Mouse (Mus musculus) heart, embryonic 12.5 days (tissue): ENCODE results near the gene Kdm6b. TPM values are rescaled to one million over a fixed set of nuclear protein-coding genes. Genes with fewer than 3 reads are reported as not detected.

ENCODE experiments used
- ATAC-seq: fragments of 200-750 bp; cut with Nextera tagmentation; 2 replicates; pipeline ENCODE4 v1.8.0; 2017; ENCODE audit warnings: moderate TSS enrichment, moderate library complexity; ENCODE audit not compliant: insufficient number of reproducible peaks, low FRiP score
- H3K27ac ChIP-seq: fragments of 300-500 bp; sonication (generic); 2 replicates; pipeline ENCODE4 v1.5.1; 2016; ENCODE audit warnings: mild to moderate bottlenecking, moderate library complexity; ENCODE audit not compliant: poor library complexity, severe bottlenecking
- H3K27me3 ChIP-seq: fragments of 300-500 bp; sonication (generic); replicated peaks from 2 replicates; pipeline ENCODE4 v1.6.1; 2016; ENCODE audit warnings: mild to moderate bottlenecking, moderate library complexity
- H3K36me3 ChIP-seq: fragments of 300-500 bp; sonication (generic); 2 replicates; pipeline ENCODE4 v1.6.1; 2016; ENCODE audit warnings: mild to moderate bottlenecking, moderate library complexity
- H3K4me1 ChIP-seq: fragments of 300-500 bp; sonication (generic); replicated peaks from 2 replicates; pipeline ENCODE4 v1.6.1; 2016; ENCODE audit warnings: mild to moderate bottlenecking
- H3K4me2 ChIP-seq: fragments of 300-500 bp; sonication (generic); 2 replicates; pipeline ENCODE4 v1.6.1; 2016; ENCODE audit warnings: mild to moderate bottlenecking, moderate library complexity
- H3K4me3 ChIP-seq: fragments of 300-500 bp; sonication (generic); 2 replicates; pipeline ENCODE4 v1.5.1; 2016; ENCODE audit warnings: mild to moderate bottlenecking
- H3K9ac ChIP-seq: fragments of 300-500 bp; sonication (generic); 2 replicates; pipeline ENCODE4 v1.6.1; 2016; ENCODE audit warnings: mild to moderate bottlenecking, moderate library complexity
- H3K9me3 ChIP-seq: fragments of 300-500 bp; sonication (generic); replicated peaks from 2 replicates; pipeline ENCODE4 v1.6.1; 2016; ENCODE audit warnings: mild to moderate bottlenecking, moderate library complexity
- WGBS: fragments of 180-500 bp; shearing (Covaris S2); methylation state at CpG from one replicate; pipeline ENCODE4 v1.1.7; 2016; 5-methylcytosine and 5-hydroxymethylcytosine counted together
- polyA plus RNA-seq: library from polyadenylated mRNA; unstranded; fragments of >200 nt; fragmentation: Nextera tagmentation; extraction: Ambion mirVana; gene quantifications from 2 replicates; pipeline ENCODE4 v1.2.1, GENCODE M21; 2016

Kdm6b gene
- 24.9 and 25.4 TPM in 2 replicates for polyA plus RNA-seq

GRCm38 (mm10) chr11:69413221-69414181, at the start of gene Kdm6b:
Kdm6b (minus strand) TSS chr11:69413675.
- Histone ChIP-seq H3K9ac (peak within 1 kb of the TSS; percentile 89), H3K4me2 (peak within 1 kb of the TSS; percentile 88), H3K4me3 (peak within 1 kb of the TSS; percentile 84), H3K27ac (peak within 1 kb of the TSS; percentile 99), H3K36me3 (peaks cover 12% of the 10 kb centered on the region), H3K27me3 (no peaks in the 10 kb centered on the region), H3K4me1 (peaks cover 56% of the 10 kb centered on the region), H3K9me3 (no peaks in the 10 kb centered on the region)
- WGBS: 48% methylated on average over 12 of the region's 12 CpGs
- no peak for ATAC-seq

GRCm38 (mm10) chr11:69461568-69461967, 48.1 kb upstream of the Kdm6b start:
- Histone ChIP-seq H3K27me3 (no peaks in the 10 kb centered on the region), H3K4me3 (no peak overlapping the region), H3K4me1 (peaks cover 23% of the 10 kb centered on the region), H3K9me3 (0 out of 2 replicates have a peak, but pooled peaks cover 3% of the 10 kb centered on the region), H3K36me3 (no peaks in the 10 kb centered on the region), H3K27ac (peak overlapping the region; percentile 48; the same call in 1 of the 2 replicates), H3K4me2 (0 out of 2 replicates have a peak overlapping the region, but pooled peaks have one; percentile 2), H3K9ac (no peak overlapping the region; the same call in 1 of the 2 replicates)
- WGBS: 5% methylated on average over 5 of the region's 5 CpGs
- ATAC-seq: no peak

- Histone ChIP-seq H3K27ac (no peak overlapping the region), H3K4me1 (peaks cover 26% of the 10 kb centered on the region), H3K4me2 (no peak overlapping the region), H3K9me3 (0 out of 2 replicates have a peak, but pooled peaks cover 3% of the 10 kb centered on the region), H3K4me3 (no peak overlapping the region), H3K9ac (no peak overlapping the region), H3K36me3 (no peaks in the 10 kb centered on the region), H3K27me3 (no peaks in the 10 kb centered on the region)
- ATAC-seq: no peak
- 53% methylated on average over 4 of the region's 4 CpGs for WGBS
Measured at GRCm38 (mm10) chr11:69459883-69460282, 46.4 kb upstream of the Kdm6b start.

GRCm38 (mm10) chr11:69457006-69457579, 43.6 kb upstream of the Kdm6b start:
- Histone ChIP-seq H3K27me3 (no peaks in the 10 kb centered on the region), H3K4me1 (peaks cover 44% of the 10 kb centered on the region), H3K9ac (peak overlapping the region; percentile 5; the same call in 1 of the 2 replicates), H3K4me3 (no peak overlapping the region), H3K27ac (peak overlapping the region; percentile 61), H3K9me3 (no peaks in the 10 kb centered on the region), H3K4me2 (peak overlapping the region; percentile 14), H3K36me3 (no peaks in the 10 kb centered on the region)
- WGBS: 8% methylated on average over 6 of the region's 6 CpGs
- ATAC-seq: peak; percentile 46; the same call in 1 of the 2 replicates

GRCm38 (mm10) chr11:69452114-69452867, 38.8 kb upstream of the Kdm6b start:
- Histone ChIP-seq H3K9ac (peak overlapping the region; percentile 11; the same call in 1 of the 2 replicates), H3K4me2 (peak overlapping the region; percentile 59), H3K36me3 (no peaks in the 10 kb centered on the region), H3K27ac (peak overlapping the region; percentile 73), H3K4me1 (peaks cover 39% of the 10 kb centered on the region), H3K27me3 (peaks cover 10% of the 10 kb centered on the region), H3K9me3 (no peaks in the 10 kb centered on the region), H3K4me3 (peak overlapping the region; percentile 17)
- peak; percentile 61 for ATAC-seq
- WGBS: 27% methylated on average over 23 of the region's 23 CpGs

GRCm38 (mm10) chr11:69447299-69447698, 33.8 kb upstream of the Kdm6b start:
- Histone ChIP-seq H3K4me1 (peaks cover 18% of the 10 kb centered on the region), H3K36me3 (no peaks in the 10 kb centered on the region), H3K4me2 (no peak overlapping the region), H3K9ac (no peak overlapping the region), H3K27ac (no peak overlapping the region), H3K4me3 (no peak overlapping the region), H3K27me3 (peaks cover 10% of the 10 kb centered on the region), H3K9me3 (peaks cover 6% of the 10 kb centered on the region; the same call in 1 of the 2 replicates)
- no peak for ATAC-seq
- WGBS: 82% methylated on average over 7 of the region's 7 CpGs

- 0 out of 2 replicates have a peak, but pooled peaks cover 2% of the 10 kb centered on the region for H3K27me3 ChIP-seq
- no peak overlapping the region for H3K9ac ChIP-seq
- peak; percentile 46; the same call in 1 of the 2 replicates for ATAC-seq
- 32% methylated on average over 5 of the region's 5 CpGs for WGBS
- no peaks in the 10 kb centered on the region for H3K36me3 ChIP-seq
- no peak overlapping the region for H3K4me2 ChIP-seq
- no peak overlapping the region for H3K27ac ChIP-seq
- H3K4me3 ChIP-seq: no peak overlapping the region
- H3K9me3 ChIP-seq: peaks cover 6% of the 10 kb centered on the region; the same call in 1 of the 2 replicates
- peaks cover 12% of the 10 kb centered on the region for H3K4me1 ChIP-seq
Measured at GRCm38 (mm10) chr11:69443328-69443727, 29.9 kb upstream of the Kdm6b start.

- no peaks in the 10 kb centered on the region for H3K9me3 ChIP-seq
- peaks cover 16% of the 10 kb centered on the region; the same call in 1 of the 2 replicates for H3K27me3 ChIP-seq
- H3K9ac ChIP-seq: no peak overlapping the region
- no peak overlapping the region for H3K4me3 ChIP-seq
- WGBS: 30% methylated on average over 3 of the region's 3 CpGs
- no peak for ATAC-seq
- peaks cover 9% of the 10 kb centered on the region for H3K4me1 ChIP-seq
- H3K27ac ChIP-seq: no peak overlapping the region
- H3K36me3 ChIP-seq: no peaks in the 10 kb centered on the region
- no peak overlapping the region for H3K4me2 ChIP-seq
Measured at GRCm38 (mm10) chr11:69437291-69437690, 23.8 kb upstream of the Kdm6b start.

GRCm38 (mm10) chr11:69433189-69433588, 19.7 kb upstream of the Kdm6b start:
- 53% methylated on average over 6 of the region's 6 CpGs for WGBS
- no peaks in the 10 kb centered on the region for H3K9me3 ChIP-seq
- peaks cover 16% of the 10 kb centered on the region; the same call in 1 of the 2 replicates for H3K27me3 ChIP-seq
- no peak for ATAC-seq
- no peak overlapping the region for H3K27ac ChIP-seq
- H3K4me3 ChIP-seq: no peak overlapping the region
- peaks cover 14% of the 10 kb centered on the region for H3K4me1 ChIP-seq
- no peak overlapping the region for H3K9ac ChIP-seq
- no peak overlapping the region for H3K4me2 ChIP-seq
- H3K36me3 ChIP-seq: no peaks in the 10 kb centered on the region

GRCm38 (mm10) chr11:69432640-69432982, 19.1 kb upstream of the Kdm6b start:
- ATAC-seq: no peak
- H3K9ac ChIP-seq: no peak overlapping the region

More at GRCm38 (mm10) chr11:69432640-69432982, 19.1 kb upstream of the Kdm6b start:
- Histone ChIP-seq H3K4me1 (peaks cover 13% of the 10 kb centered on the region), H3K27ac (no peak overlapping the region), H3K4me2 (no peak overlapping the region), H3K27me3 (peaks cover 16% of the 10 kb centered on the region; the same call in 1 of the 2 replicates), H3K9me3 (no peaks in the 10 kb centered on the region), H3K4me3 (no peak overlapping the region), H3K36me3 (no peaks in the 10 kb centered on the region)
- 65% methylated on average over 11 of the region's 11 CpGs for WGBS
